Mouse (Mus musculus): ENCODE measurements at regions not wholly inside any gene's neighbourhood (a gene's known extent, or its start where the extent isn't known, plus 50 kb on each side); places are given as distances from the start of the nearest gene placed in this dataset.
"Not testable (repeated sequence)": the region's sequence is repeated elsewhere in the genome, so short reads cannot be mapped to it uniquely, and the experiment has no call there.

GRCm38 (mm10) chr2:53632816-53633474 is 441.4 kb downstream of the Arl6ip6 start:
- not testable (repeated sequence) for DNase-seq (ENCODE audit: low spot score in 2 of 2)

- no peak for DNase-seq (ENCODE audit: low spot score in 2 of 2)
Observed at GRCm38 (mm10) chr2:53668599-53669372, 416.6 kb downstream of the Rprm start.

GRCm38 (mm10) chr2:53680350-53681011 is 404.9 kb downstream of the Rprm start:
- no peak for DNase-seq (ENCODE audit: low spot score in 2 of 2)

GRCm38 (mm10) chr2:53682599-53682998 is 402.8 kb downstream of the Rprm start:
- no peak for DNase-seq (ENCODE audit: low spot score in 2 of 2)

GRCm38 (mm10) chr2:53687281-53687680 is 398.1 kb downstream of the Rprm start:
- no peak for DNase-seq (ENCODE audit: low spot score in 2 of 2)

GRCm38 (mm10) chr2:53689223-53689880 is 396.0 kb downstream of the Rprm start:
- DNase-seq (ENCODE audit: low spot score in 2 of 2), result no peak

- no peak for DNase-seq (ENCODE audit: low spot score in 2 of 2)
Observed at GRCm38 (mm10) chr2:53691580-53692118, 393.7 kb downstream of the Rprm start.

- DNase-seq (ENCODE audit: low spot score in 2 of 2), result no peak
Observed at GRCm38 (mm10) chr2:53711213-53711612, 374.1 kb downstream of the Rprm start.

- no peak for DNase-seq (ENCODE audit: low spot score in 2 of 2)
Observed at GRCm38 (mm10) chr2:53713106-53713640, 372.2 kb downstream of the Rprm start.

GRCm38 (mm10) chr2:53715017-53715416 is 370.3 kb downstream of the Rprm start:
- no peak for DNase-seq (ENCODE audit: low spot score in 2 of 2)

GRCm38 (mm10) chr2:53723231-53723630 is 362.1 kb downstream of the Rprm start:
- no peak for DNase-seq (ENCODE audit: low spot score in 2 of 2)

- DNase-seq (ENCODE audit: low spot score in 2 of 2), result no peak
Observed at GRCm38 (mm10) chr2:53728693-53729092, 356.7 kb downstream of the Rprm start.

GRCm38 (mm10) chr2:53730451-53730850 is 354.9 kb downstream of the Rprm start:
- DNase-seq (ENCODE audit: low spot score in 2 of 2), result no peak

GRCm38 (mm10) chr2:53763486-53763885 is 321.9 kb downstream of the Rprm start:
- no peak for DNase-seq (ENCODE audit: low spot score in 2 of 2)

GRCm38 (mm10) chr2:53782035-53782434 is 303.3 kb downstream of the Rprm start:
- DNase-seq (ENCODE audit: low spot score in 2 of 2), result not testable (repeated sequence)

GRCm38 (mm10) chr2:53788599-53788998 is 296.8 kb downstream of the Rprm start:
- DNase-seq (ENCODE audit: low spot score in 2 of 2), result not testable (repeated sequence)

GRCm38 (mm10) chr2:53796605-53797004 is 288.7 kb downstream of the Rprm start:
- no peak for DNase-seq (ENCODE audit: low spot score in 2 of 2)

GRCm38 (mm10) chr2:53803666-53804065 is 281.7 kb downstream of the Rprm start:
- DNase-seq (ENCODE audit: low spot score in 2 of 2), result no peak

- no peak for DNase-seq (ENCODE audit: low spot score in 2 of 2)
Observed at GRCm38 (mm10) chr2:53850815-53851528, 234.4 kb downstream of the Rprm start.
